In genomic region chr7:112662398-112663313, GRCm38 (mm10) we compare ENCODE assay signal across 9 mouse cellular contexts. TPM values are rescaled to one million over a fixed set of nuclear protein-coding genes. Genes with fewer than 3 reads are reported as not detected.
DNase-seq lines count a peak whose midpoint lies in the region; ATAC-seq and TF ChIP-seq lines count a peak whose summit lies in the region.
"Had no signal": no experiment of that assay in that cellular context is flagged by ENCODE, and none has a peak within 500 bp of the region (broad histone marks: within the 10 kb centered on the region; RNA-seq: fewer than 3 reads in every experiment).

No protein-coding gene starts in this region.

- whole genome bisulfite sequencing in heart, embryonic 10.5 days = 51% methylated on average over 12 of the region's 12 CpGs
- WGBS in spleen, adult 2 months = 45% methylated on average over 12 of the region's 12 CpGs
- 57% methylated on average over 12 of the region's 12 CpGs for WGBS in limb, embryonic 12.5 days

- TF ChIP-seq POLR2A in spleen, adult 2 months (IDR thresholded peaks at IDR 0.05; ENCODE audit: low read depth, low read length) = no peak

- H3K4me2 ChIP-seq in limb, embryonic 12.5 days = peak overlapping the region; percentile 32

- no peaks in the 10 kb centered on the region for H3K9me3 ChIP-seq in heart, embryonic 10.5 days
- peaks cover 9% of the 10 kb centered on the region; the same call in 1 of the 2 replicates for H3K9me3 ChIP-seq in limb, embryonic 12.5 days

- no peak overlapping the region for H3K9ac ChIP-seq in limb, embryonic 12.5 days (replicated peaks)

- ATAC-seq in limb, embryonic 12.5 days (ENCODE audit: insufficient number of reproducible peaks, insufficient read depth, low FRiP score, low TSS enrichment, low read depth) = peak; percentile 53; the same call in 1 of the 2 replicates
- ATAC-seq in megakaryocyte, adult 5-6 weeks (ENCODE audit: poor library complexity, severe bottlenecking) = no peak

- no peaks in the 10 kb centered on the region for H3K27me3 ChIP-seq in heart, embryonic 10.5 days (ENCODE audit: insufficient read depth, poor library complexity, severe bottlenecking)
- no peaks in the 10 kb centered on the region for H3K27me3 ChIP-seq in spleen, adult 2 months (ENCODE audit: control insufficient read depth, insufficient read depth, low read length)
- H3K27me3 ChIP-seq in limb, embryonic 12.5 days = no peaks in the 10 kb centered on the region

- H3K4me1 ChIP-seq in heart, embryonic 10.5 days = peaks cover 59% of the 10 kb centered on the region
- no peaks in the 10 kb centered on the region for H3K4me1 ChIP-seq in spleen, adult 2 months (ENCODE audit: control insufficient read depth, insufficient read depth, insufficient read length)
- peaks cover 32% of the 10 kb centered on the region for H3K4me1 ChIP-seq in limb, embryonic 12.5 days (replicated peaks)

- no peak for DNase-seq in heart, embryonic 10.5 days (ENCODE audit: low spot score)
- DNase-seq in heart, adult 9 months (ENCODE audit: low spot score in 2 of 2) = no peak
- DNase-seq in spleen, adult 2 months (ENCODE audit: low read depth in 1 of 2, low spot score in 2 of 2) = no peak
- DNase-seq in spleen, postnatal 14 days (ENCODE audit: low spot score in 2 of 2) = no peak
- DNase-seq in left cerebral cortex, adult 18-20 months (ENCODE audit: low spot score in 2 of 2) = no peak
- no peak for DNase-seq in gastrocnemius, postnatal 25 days

- TF ChIP-seq CTCF in spleen, adult 2 months (IDR thresholded peaks at IDR 0.05; ENCODE audit: extremely low read depth, insufficient read depth, insufficient read length, insufficient replicate concordance) = no peak

- H3K27ac ChIP-seq in heart, embryonic 10.5 days = peak overlapping the region; percentile 87
- H3K27ac ChIP-seq in spleen, adult 2 months (ENCODE audit: insufficient read depth, low read length) = peak overlapping the region; percentile 45; the same call in 1 of the 2 replicates
- peak overlapping the region; percentile 81 for H3K27ac ChIP-seq in limb, embryonic 12.5 days
- H3K27ac ChIP-seq: macrophage had no signal

- H3K36me3 ChIP-seq in heart, embryonic 10.5 days = no peaks in the 10 kb centered on the region
- H3K36me3 ChIP-seq in spleen, adult 2 months (ENCODE audit: control insufficient read depth, insufficient read depth, low read length) = no peaks in the 10 kb centered on the region
- no peaks in the 10 kb centered on the region for H3K36me3 ChIP-seq in limb, embryonic 12.5 days

- H3K4me3 ChIP-seq in heart, embryonic 10.5 days = peak overlapping the region; percentile 37
- no peak overlapping the region for H3K4me3 ChIP-seq in spleen, adult 2 months (ENCODE audit: extremely low read depth, insufficient read depth, insufficient read length)
- H3K4me3 ChIP-seq in limb, embryonic 12.5 days (replicated peaks) = no peak overlapping the region

RNA-seq across cellular contexts. Expression of gene Tead1, which starts 16.5 kb away (rescaled TPM):
- polyA plus RNA-seq in heart, embryonic 10.5 days (2016; fragmentation: Nextera tagmentation; extraction: Ambion mirVana) = 19.7 and 27.2 TPM in 2 replicates
- polyA plus RNA-seq in spleen, adult 2 months (2012; rRNA removed) = 2.7 and 3.6 TPM in 2 replicates
- 28.7 and 43.6 TPM in 2 replicates for polyA plus RNA-seq in limb, embryonic 12.5 days (2016; fragmentation: Nextera tagmentation; extraction: Ambion mirVana)
- total RNA-seq in left cerebral cortex, adult 18-20 months (2021) = 10 to 100 TPM; 10.7 to 10.8 TPM
- 100 to 1,000 TPM; 159 to 210 TPM for total RNA-seq in gastrocnemius, postnatal 25 days (2021)
- total RNA-seq in megakaryocyte, adult 5-6 weeks (2015) = 0.14 TPM in 1 of 2 replicates, not detected in the other
- not detected in 2 replicates for total RNA-seq in megakaryocyte, adult 5-6 weeks (2017)
- polyA plus RNA-seq: macrophage had no signal

Comparison
In these comparisons a context has a peak if more than half of its experiments do, and no peak if none do; other contexts are left out.
1. RNA of gene Tead1, which starts 16.5 kb away (total RNA-seq): 159 to 210 TPM in gastrocnemius, postnatal 25 days; 10.7 to 10.8 TPM in left cerebral cortex, adult 18-20 months and 0.14 TPM in megakaryocyte, adult 5-6 weeks; every median in the first group is over 10 times any median in the second.
2. Peak in every context shown above with its lines, with median percentiles within 50 percentile points of each other: H3K27ac ChIP-seq.